Mouse (Mus musculus) ovary, postnatal 36 days (tissue): ENCODE measurements at regions not wholly inside any gene's neighbourhood (a gene's known extent, or its start where the extent isn't known, plus 50 kb on each side); places are given as distances from the start of the nearest gene placed in this dataset.
A peak's percentile ranks its signal among the peaks of the same experiment; 100 is the strongest.
"Not testable (repeated sequence)": the region's sequence is repeated elsewhere in the genome, so short reads cannot be mapped to it uniquely, and the experiment has no call there.

Experiments used
- DNase-seq: peaks from one replicate; pipeline ENCODE4 v3.0.0; 2022; ENCODE audit warnings: low spot score, mixed read lengths

DNA sequence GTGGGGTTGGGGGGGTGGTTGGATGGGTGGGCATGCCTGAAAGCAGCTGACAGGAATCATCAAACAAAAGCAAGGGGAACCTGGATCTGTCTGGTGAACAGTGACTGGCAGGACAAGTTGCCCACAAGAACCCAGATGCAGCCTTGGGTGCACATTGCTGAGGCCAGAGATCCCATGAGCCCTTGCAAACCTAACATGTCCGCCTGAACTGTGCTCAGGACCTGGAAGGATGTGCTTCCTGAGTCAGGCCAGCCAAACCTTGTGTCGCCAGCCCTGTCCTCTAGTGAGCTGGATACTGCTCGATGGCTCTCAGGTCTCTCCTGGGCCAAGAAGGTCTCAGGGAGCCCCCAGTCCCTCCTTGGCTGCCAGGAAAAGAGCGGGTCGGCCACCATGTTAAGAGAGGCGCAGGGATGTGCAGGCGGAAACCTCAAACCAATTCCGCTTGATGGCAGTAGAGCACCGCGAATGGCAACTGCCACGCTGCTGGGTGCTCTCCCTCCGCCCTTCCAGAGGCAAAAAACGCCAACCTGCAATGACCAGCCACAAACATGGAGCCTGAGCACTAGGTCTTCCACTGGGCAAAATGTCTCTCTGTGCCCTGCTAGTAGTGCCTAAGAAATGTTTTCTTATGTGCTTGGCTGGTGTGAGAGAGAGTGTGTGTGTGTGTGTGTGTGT is 140.2 kb downstream of the Pls3 start:
- DNase-seq, result peak; percentile 68

DNA sequence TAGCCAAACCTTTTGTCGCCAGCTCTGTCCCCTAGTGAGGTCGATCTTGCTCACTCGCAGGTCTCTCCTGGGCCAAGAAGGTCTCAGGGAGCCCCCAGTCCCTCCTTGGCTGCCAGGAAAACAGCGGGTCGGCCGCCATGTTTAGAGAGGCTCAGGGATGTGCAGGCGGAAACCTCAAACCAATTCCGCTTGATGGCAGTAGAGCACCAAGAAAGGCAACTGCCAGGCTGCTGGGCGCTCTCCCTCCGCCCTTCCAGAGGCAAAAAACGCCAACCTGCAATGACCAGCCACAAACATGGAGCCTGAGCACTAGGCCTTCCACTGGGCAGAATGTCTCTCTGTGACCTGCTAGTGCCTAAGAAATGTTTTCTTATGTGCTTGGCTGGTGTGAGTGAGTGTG is 141.3 kb downstream of the Pls3 start:
- DNase-seq, result peak; percentile 86

DNA sequence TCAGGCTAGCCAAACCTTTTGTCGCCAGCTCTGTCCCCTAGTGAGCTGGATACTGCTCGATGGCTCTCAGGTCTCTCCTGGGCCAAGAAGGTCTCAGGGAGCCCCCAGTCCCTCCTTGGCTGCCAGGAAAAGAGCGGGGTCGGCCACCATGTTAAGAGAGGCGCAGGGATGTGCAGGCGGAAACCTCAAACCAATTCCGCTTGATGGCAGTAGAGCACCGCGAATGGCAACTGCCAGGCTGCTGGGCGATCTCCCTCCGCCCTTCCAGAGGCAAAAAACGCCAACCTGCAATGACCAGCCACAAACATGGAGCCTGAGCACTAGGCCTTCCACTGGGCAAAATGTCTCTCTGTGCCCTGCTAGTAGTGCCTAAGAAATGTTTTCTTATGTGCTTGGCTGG is 145.2 kb downstream of the Pls3 start:
- peak; percentile 67 for DNase-seq

DNA sequence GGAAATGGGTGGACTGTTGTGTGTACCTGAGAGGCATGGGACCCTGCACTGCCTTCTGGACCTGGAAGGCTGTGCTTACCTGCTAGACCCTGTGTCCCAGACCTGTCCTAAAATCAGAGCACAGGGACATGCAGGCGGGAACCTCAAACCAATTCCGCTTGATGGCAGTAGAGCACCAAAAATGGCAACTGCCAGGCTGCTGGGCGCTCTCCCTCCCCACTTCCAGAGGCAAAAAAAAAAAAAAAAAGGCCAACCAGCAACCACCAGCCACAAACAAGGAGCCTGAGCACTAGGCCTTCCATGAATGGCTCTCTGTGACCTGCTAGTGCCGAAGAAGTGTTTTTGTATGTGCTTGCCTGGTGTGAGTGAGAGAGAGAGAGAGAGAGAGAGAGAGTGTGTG is 146.5 kb downstream of the Pls3 start:
- DNase-seq, result peak; percentile 29

DNA sequence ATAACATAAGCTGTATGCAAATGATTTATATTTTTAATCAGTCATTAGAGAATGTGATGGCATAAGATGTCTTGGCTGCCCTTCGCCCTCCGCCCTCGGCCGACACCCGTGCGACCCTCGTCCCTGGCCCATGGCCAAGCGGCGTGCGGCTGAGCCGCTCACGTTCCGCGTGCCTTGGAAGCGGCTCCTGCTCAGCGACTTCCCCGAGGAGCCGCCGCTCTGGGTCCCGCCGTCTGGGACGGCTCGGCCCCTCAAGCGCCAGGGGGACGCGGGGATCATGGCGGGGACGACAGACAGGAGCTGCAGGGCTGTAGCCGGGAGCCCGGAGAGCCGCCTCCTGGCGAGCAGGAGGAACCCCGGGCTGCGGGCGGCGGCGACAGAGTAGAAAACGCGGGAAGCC is 145.5 kb upstream of the Rab39b start:
- not testable (repeated sequence) for DNase-seq

DNA sequence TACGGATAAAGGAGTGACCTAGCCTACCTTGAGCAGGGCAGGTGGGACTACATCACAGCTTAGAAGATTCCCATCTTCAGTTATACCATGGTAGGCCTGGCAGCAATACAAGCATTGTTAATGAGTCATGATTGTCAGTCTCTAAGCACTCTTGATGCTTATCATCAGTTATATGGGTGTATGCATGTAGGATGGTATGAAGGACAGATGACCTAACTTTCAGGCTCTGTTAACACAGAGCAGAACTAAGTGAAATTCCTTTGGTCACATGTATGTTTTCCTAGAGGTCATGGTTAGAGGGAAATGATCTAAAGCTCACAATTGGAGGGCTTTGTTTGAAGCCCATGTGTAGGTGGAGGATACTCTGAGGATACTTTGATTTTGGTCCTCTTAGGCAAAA is 121.9 kb upstream of the Rab39b start:
- DNase-seq, result no peak

DNA sequence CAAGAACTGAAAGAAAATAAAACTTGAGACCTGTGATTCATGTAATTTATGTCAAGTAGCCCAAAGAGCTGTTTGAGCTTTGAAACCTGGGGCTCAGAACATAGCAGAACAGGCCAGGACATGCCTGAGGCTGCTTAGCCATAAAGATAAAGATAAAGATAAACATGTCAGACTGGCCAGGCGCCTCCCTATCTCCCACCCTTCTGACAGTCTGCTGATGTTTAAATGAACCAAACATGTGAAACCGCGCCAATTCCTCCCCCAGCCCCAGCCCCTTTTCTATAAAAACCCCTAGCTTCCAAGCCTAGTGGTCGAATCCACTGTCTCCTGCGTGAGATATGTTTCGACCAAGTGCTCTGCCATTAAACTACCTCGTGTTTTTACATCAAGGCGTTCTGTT is 97.2 kb upstream of the Rab39b start:
- not testable (repeated sequence) for DNase-seq

DNA sequence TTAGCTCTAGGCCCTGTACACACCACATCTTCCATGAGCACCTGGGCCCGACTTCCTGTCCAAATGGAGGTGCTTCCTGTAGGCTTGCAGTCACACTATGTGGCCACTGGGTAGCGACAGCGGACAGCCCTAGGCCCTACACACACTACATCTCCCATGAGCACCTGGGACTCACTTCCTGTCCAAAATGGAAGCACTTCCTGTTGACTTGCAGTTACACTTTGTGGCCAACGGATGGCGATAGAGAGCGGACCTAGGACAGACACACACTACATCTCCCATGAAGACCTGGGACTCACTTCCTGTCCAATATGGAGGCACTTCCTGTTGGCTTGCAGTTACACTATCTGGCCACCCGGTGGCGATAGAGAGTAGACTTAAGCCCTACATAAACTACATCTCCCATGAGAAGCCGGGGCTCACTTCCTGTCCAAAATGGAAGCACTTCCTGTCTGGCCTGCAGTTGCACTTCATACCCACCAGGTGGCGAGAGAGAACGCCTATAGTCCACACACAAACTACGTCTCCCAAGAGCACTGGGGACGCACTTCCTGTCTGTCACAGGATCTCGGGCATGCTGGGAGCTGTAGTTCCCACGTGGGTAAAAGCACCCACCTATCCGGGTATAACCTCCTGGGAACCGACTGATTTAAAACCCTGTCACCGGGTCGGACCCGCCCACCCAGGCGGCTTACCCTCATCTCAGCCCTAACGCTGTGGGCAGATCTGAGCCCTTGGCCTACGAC is 96.1 kb upstream of the Rab39b start:
- peak; percentile 87 for DNase-seq

DNA sequence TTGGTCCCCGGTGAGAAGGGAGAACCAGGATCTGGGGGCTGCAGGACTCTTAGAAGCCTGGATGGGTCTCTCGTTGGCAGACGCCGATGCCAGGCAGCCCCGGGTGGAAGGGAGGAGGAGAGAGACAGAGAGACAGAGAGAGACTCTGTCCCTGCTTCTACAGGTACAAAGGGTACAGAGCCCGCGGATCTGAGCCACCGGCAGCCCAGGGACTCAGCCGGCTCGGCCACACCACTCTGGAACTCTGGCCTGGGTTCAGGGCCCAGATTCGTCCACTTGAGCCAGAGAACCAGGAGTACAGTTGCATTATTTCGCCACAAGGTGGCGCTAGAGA is 95.5 kb upstream of the Rab39b start:
- DNase-seq, result no peak

DNA sequence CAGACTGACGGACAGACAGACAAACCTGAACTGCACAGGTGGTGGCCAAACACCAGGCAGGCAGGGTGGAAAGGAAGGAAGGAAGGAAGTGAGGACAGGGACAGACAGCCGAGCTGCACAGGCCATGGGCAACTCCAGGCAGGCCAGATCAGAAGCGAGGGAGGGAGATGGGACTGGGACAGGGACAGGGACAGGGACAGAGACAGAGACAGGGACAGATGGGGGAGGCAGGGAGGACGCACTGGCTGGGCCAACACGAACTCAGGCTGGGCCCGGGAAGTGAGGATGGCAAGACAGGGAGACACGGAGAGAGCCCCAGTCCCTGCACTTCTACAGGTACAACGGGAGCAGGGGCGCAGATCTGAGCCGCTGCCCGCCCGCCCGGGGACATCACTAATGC is 94.9 kb upstream of the Rab39b start:
- no peak for DNase-seq

DNA sequence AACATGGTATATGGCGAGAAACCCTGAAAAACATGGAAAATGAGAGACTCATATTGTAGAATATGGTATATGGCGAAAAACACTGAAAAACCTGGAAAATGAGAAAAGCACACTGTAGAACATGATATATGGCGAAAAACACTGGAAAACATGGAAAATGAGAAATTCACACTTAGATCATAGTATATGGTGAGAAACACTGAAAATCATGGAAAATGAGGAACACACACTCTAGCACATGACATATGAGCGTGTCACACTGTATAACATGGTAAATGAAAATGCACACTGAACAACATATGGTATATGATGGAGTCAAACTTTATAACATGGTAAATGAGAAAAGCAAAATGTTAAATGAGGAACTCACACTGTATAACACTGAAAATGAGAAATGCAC is 89.6 kb upstream of the Rab39b start:
- no peak for DNase-seq

DNA sequence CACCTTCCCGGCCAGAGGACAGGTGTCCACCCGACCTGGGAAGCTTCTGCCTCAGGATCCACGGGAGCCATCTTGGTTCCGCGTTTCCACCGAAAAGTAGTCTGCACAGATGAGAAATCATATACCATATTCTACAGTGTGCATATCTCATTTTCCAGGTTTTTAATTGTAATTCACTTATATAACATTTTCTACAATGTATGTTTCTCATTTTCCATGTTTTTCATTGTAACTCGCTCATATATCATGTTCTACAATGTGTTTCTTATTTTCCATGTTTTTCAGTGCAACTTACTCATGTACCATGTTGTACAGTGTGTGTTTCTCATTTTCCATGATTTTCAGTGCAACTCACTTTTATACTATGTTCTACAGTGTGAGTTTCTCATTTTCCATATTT is 65.4 kb upstream of the Rab39b start:
- no peak for DNase-seq
